Mouse (Mus musculus): ENCODE data around the gene Polr2h.
A peak's percentile ranks its signal among the peaks of the same experiment; 100 is the strongest.

GRCm38 (mm10) chr16:20724338-20724748 lies 6.9 kb downstream of the Polr2h start:
- TF ChIP-seq CTCF (IDR thresholded peaks at IDR 0.05; ENCODE audit: control insufficient read depth, insufficient read depth, insufficient replicate concordance, low read depth, low read length) (peak; percentile 71; the same call in 1 of the 2 replicates), POLR2A (IDR thresholded peaks at IDR 0.05; ENCODE audit: control insufficient read depth, low read depth, low read length) (no peak)

Measured in testis, adult 2 months (tissue).